Comparison of ENCODE assay signal across 26 mouse cellular contexts in genomic region chr17:81551856-81552635, GRCm38 (mm10).
DNase-seq lines count a peak whose midpoint lies in the region; ATAC-seq and TF ChIP-seq lines count a peak whose summit lies in the region.
"Had no signal": no experiment of that assay in that cellular context is flagged by ENCODE, and none has a peak within 500 bp of the region (broad histone marks: within the 10 kb centered on the region; RNA-seq: fewer than 3 reads in every experiment).

No protein-coding gene starts in this region.

- no peaks in the 10 kb centered on the region for H3K9me3 ChIP-seq in kidney, embryonic 15.5 days (replicated peaks)
- H3K9me3 ChIP-seq: embryonic facial prominence, embryonic 12.5 days; forebrain, embryonic 12.5 days; heart, embryonic 10.5 days; hindbrain, embryonic 12.5 days; limb, embryonic 10.5 days; liver, embryonic 15.5 days; midbrain, embryonic 13.5 days; neural tube, embryonic 13.5 days; stomach, embryonic 15.5 days had no signal

- H3ac ChIP-seq in myocyte (ENCODE audit: control insufficient read depth, insufficient read length) = no peak overlapping the region

- peak; percentile 64; the same call in 1 of the 2 replicates for ATAC-seq in kidney, embryonic 15.5 days (replicated peaks; ENCODE audit: low FRiP score)
- ATAC-seq in common myeloid progenitor, adult 5-6 weeks (replicated peaks; ENCODE audit: low read depth, poor library complexity, severe bottlenecking) = peak; percentile 93
- ATAC-seq: midbrain, embryonic 13.5 days; Patski had no signal

- no peaks in the 10 kb centered on the region for H3K79me2 ChIP-seq in myocyte (ENCODE audit: control insufficient read depth, insufficient read depth)

- no peak for TF ChIP-seq POLR2A in myocyte (IDR thresholded peaks at IDR 0.05; ENCODE audit: insufficient read length, low read depth)

- H3K27me3 ChIP-seq in kidney, embryonic 15.5 days = no peaks in the 10 kb centered on the region
- no peaks in the 10 kb centered on the region for H3K27me3 ChIP-seq in myocyte (ENCODE audit: control insufficient read depth, insufficient read depth, insufficient read length)
- H3K27me3 ChIP-seq: embryonic facial prominence, embryonic 12.5 days; forebrain, embryonic 12.5 days; hindbrain, embryonic 12.5 days; liver, embryonic 15.5 days; midbrain, embryonic 13.5 days; neural tube, embryonic 13.5 days; stomach, embryonic 15.5 days had no signal

- no peak for DNase-seq in kidney, postnatal 10 days
- peak; percentile 48 for DNase-seq in large intestine, adult 2 months (ENCODE audit: low read depth, low spot score)
- no peak for DNase-seq in adrenal gland, postnatal 14 days
- no peak for DNase-seq in cerebellum, postnatal 4 days (ENCODE audit: low spot score in 2 of 2)
- no peak for DNase-seq in right cerebral cortex, adult 2 months (ENCODE audit: low spot score in 2 of 2)
- DNase-seq: adrenal gland, adult 2 months; cerebellum, adult 9-10 months; gastrocnemius, adult 2 months; kidney, adult 8-10 months; liver; retina, postnatal 1 day; thymus, postnatal 4 days had no signal

- no peak overlapping the region for H3K4me2 ChIP-seq in kidney, embryonic 15.5 days
- peak overlapping the region; percentile 33 for H3K4me2 ChIP-seq in myocyte (ENCODE audit: low read depth)
- H3K4me2 ChIP-seq: embryonic facial prominence, embryonic 12.5 days; forebrain, embryonic 12.5 days; hindbrain, embryonic 12.5 days; liver, embryonic 15.5 days; midbrain, embryonic 13.5 days; neural tube, embryonic 13.5 days; stomach, embryonic 15.5 days had no signal

- no peak overlapping the region for H3K4me3 ChIP-seq in kidney, embryonic 15.5 days (replicated peaks)
- no peak overlapping the region for H3K4me3 ChIP-seq in myocyte
- H3K4me3 ChIP-seq: embryonic facial prominence, embryonic 12.5 days; erythroblast, embryonic 14.5 days; forebrain, embryonic 12.5 days; gastrocnemius, adult 2 months; heart, embryonic 10.5 days; hindbrain, embryonic 12.5 days; limb, embryonic 10.5 days; liver, embryonic 15.5 days; midbrain, embryonic 13.5 days; neural tube, embryonic 13.5 days; stomach, embryonic 15.5 days had no signal

- H3K9ac ChIP-seq in kidney, embryonic 15.5 days = no peak overlapping the region
- H3K9ac ChIP-seq: embryonic facial prominence, embryonic 12.5 days; forebrain, embryonic 12.5 days; hindbrain, embryonic 12.5 days; liver, embryonic 15.5 days; midbrain, embryonic 13.5 days; neural tube, embryonic 13.5 days; stomach, embryonic 15.5 days had no signal

- H3K36me3 ChIP-seq in kidney, embryonic 15.5 days = no peaks in the 10 kb centered on the region
- no peaks in the 10 kb centered on the region for H3K36me3 ChIP-seq in myocyte (ENCODE audit: control insufficient read depth, insufficient read depth)
- H3K36me3 ChIP-seq: embryonic facial prominence, embryonic 12.5 days; forebrain, embryonic 12.5 days; heart, embryonic 10.5 days; hindbrain, embryonic 12.5 days; limb, embryonic 10.5 days; liver, embryonic 15.5 days; midbrain, embryonic 13.5 days; neural tube, embryonic 13.5 days; stomach, embryonic 15.5 days had no signal

- 47% methylated on average over 6 of the region's 6 CpGs for WGBS in kidney, embryonic 15.5 days
- 47% methylated on average over 6 of the region's 6 CpGs for WGBS in large intestine, adult 2 months

- peak overlapping the region; percentile 58 for H3K27ac ChIP-seq in kidney, embryonic 15.5 days
- H3K27ac ChIP-seq: embryonic facial prominence, embryonic 12.5 days; forebrain, embryonic 12.5 days; gastrocnemius, adult 2 months; heart, embryonic 10.5 days; hindbrain, embryonic 12.5 days; limb, embryonic 10.5 days; liver, embryonic 15.5 days; midbrain, embryonic 13.5 days; neural tube, embryonic 13.5 days; stomach, embryonic 15.5 days had no signal

- H3K4me1 ChIP-seq in kidney, embryonic 15.5 days = peaks cover 15% of the 10 kb centered on the region
- H3K4me1 ChIP-seq: embryonic facial prominence, embryonic 12.5 days; forebrain, embryonic 12.5 days; hindbrain, embryonic 12.5 days; limb, embryonic 10.5 days; liver, embryonic 15.5 days; midbrain, embryonic 13.5 days; stomach, embryonic 15.5 days had no signal

TF ChIP-seq in myocyte, 11 proteins besides CTCF, POLR2A, EP300 and RAD21:
- TF ChIP-seq MYOG (IDR thresholded peaks at IDR 0.05; ENCODE audit: control insufficient read depth in 1 of 3, insufficient read depth in 1 of 3, insufficient read length in 2 of 3, low read depth in 2 of 3) (peak in 1 of 3 experiments; percentile 7), MYOD1 (IDR thresholded peaks at IDR 0.05; ENCODE audit: control insufficient read depth in 1 of 3, insufficient read length in 2 of 3, low read depth in 2 of 3) (peak in 1 of 3 experiments; percentile 5), REST (IDR thresholded peaks at IDR 0.05; ENCODE audit: insufficient read depth, insufficient read length) (no peak), SRF (IDR thresholded peaks at IDR 0.05; ENCODE audit: control insufficient read depth, insufficient read length, low read depth) (no peak)
